Mouse (Mus musculus) thymus, adult 2 months (tissue): ENCODE data around the gene Atp13a2.

Experiments
- CTCF ChIP-seq: fragments of 200-500 bp; IDR thresholded peaks from 2 replicates; pipeline ENCODE4 v1.5.1; 2012; ENCODE audit warnings: mild to moderate bottlenecking, control low read depth, low read length, moderate library complexity, borderline replicate concordance; ENCODE audit not compliant: control insufficient read depth, poor library complexity, insufficient read depth; ENCODE audit errors: extremely low read depth
- POLR2A ChIP-seq: fragments of 200-500 bp; IDR thresholded peaks from 2 replicates; pipeline ENCODE4 v1.6.1; 2012; ENCODE audit warnings: mild to moderate bottlenecking, low read length, control low read depth, moderate library complexity; ENCODE audit not compliant: control insufficient read depth, poor library complexity, insufficient read depth; ENCODE audit errors: extremely low read depth

DNA sequence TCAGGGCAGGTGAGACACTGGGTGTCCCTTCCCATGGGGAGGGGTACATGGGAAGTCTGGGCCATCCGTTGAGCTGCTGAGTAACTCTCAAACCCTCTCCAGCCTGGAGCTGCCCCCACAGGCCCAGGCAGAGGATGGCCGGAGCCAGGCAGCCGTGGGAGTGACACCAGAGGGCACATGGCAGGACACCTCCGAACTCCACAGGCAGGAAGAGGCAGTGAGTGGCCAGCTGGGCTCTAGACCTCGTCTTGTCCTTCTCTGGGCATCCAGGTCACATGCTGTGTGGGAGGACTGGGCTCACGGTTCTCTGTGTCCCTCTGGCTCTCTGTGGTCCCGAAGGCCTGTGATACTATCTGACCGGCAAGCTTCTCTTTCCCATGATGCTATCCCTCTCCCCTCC lies 7.2 kb downstream of the Atp13a2 start:
- TF ChIP-seq POLR2A = no peak
- no peak for TF ChIP-seq CTCF
